Mouse (Mus musculus) common myeloid progenitor, adult 5-6 weeks (primary cell): ENCODE results near the gene Rtbdn. TPM values are rescaled to one million over a fixed set of nuclear protein-coding genes. Genes with fewer than 3 reads are reported as not detected.

ENCODE experiments used
- ATAC-seq: replicated peaks from 2 replicates; pipeline ENCODE4 v1.8.0; 2016; ENCODE audit warnings: low read depth, mild to moderate bottlenecking, moderate TSS enrichment, inconsistent platforms; ENCODE audit not compliant: poor library complexity, severe bottlenecking
- total RNA-seq: library from RNA; stranded (forward); fragments of 200-1000, 187-1606 nt; gene quantifications from 2 replicates; pipeline ENCODE4 v1.2.3, GENCODE M21; 2017

Gene Rtbdn
- total RNA-seq, 1 experiment from 2014 or later, result not detected

GRCm38 (mm10) chr8:84917781-84918180, 29.0 kb upstream of the Rtbdn start:
- ATAC-seq, result no peak

- no peak for ATAC-seq
Observed at GRCm38 (mm10) chr8:84918646-84919045, 28.1 kb upstream of the Rtbdn start.

- ATAC-seq, result no peak
Observed at GRCm38 (mm10) chr8:84921596-84921995, 25.2 kb upstream of the Rtbdn start.

GRCm38 (mm10) chr8:84925557-84925956, 21.2 kb upstream of the Rtbdn start:
- ATAC-seq, result 0 out of 2 replicates have a peak, but pooled peaks have one; percentile 23

- ATAC-seq, result no peak
Observed at GRCm38 (mm10) chr8:84927513-84927912, 19.3 kb upstream of the Rtbdn start.

- ATAC-seq, result peak; percentile 79; the same call in 1 of the 2 replicates
Observed at GRCm38 (mm10) chr8:84928456-84929306, 18.1 kb upstream of the Rtbdn start.

GRCm38 (mm10) chr8:84930582-84930981, 16.2 kb upstream of the Rtbdn start:
- no peak for ATAC-seq

GRCm38 (mm10) chr8:84933767-84934559, 12.8 kb upstream of the Rtbdn start:
- ATAC-seq, result no peak

GRCm38 (mm10) chr8:84934860-84935259, 11.9 kb upstream of the Rtbdn start:
- no peak for ATAC-seq

- ATAC-seq, result peak; percentile 35
Observed at GRCm38 (mm10) chr8:84935489-84935888, 11.3 kb upstream of the Rtbdn start.

- ATAC-seq, result no peak
Observed at GRCm38 (mm10) chr8:84936041-84936961, 10.5 kb upstream of the Rtbdn start.

- ATAC-seq, result peak; percentile 81
Observed at GRCm38 (mm10) chr8:84936962-84937546, 9.7 kb upstream of the Rtbdn start, which contains the start of gene Mast1. Gene Mast1 (minus strand): TSS chr8:84937359.

GRCm38 (mm10) chr8:84937620-84938485, 8.9 kb upstream of the Rtbdn start:
- ATAC-seq, result no peak

- no peak for ATAC-seq
Observed at GRCm38 (mm10) chr8:84943699-84944098, 3.1 kb upstream of the Rtbdn start.

GRCm38 (mm10) chr8:84944478-84945160, 2.2 kb upstream of the Rtbdn start:
- ATAC-seq, result peak; percentile 70

GRCm38 (mm10) chr8:84945235-84945632, 1.6 kb upstream of the Rtbdn start:
- no peak for ATAC-seq

- 0 out of 2 replicates have a peak, but pooled peaks have one; percentile 23 for ATAC-seq
Observed at GRCm38 (mm10) chr8:84945633-84946527, 911 bp upstream of the Rtbdn start.
